Mouse (Mus musculus) mesoderm, embryonic 11.5 days (tissue): ENCODE measurements at regions not wholly inside any gene's neighbourhood (a gene's known extent, or its start where the extent isn't known, plus 50 kb on each side); places are given as distances from the start of the nearest gene placed in this dataset.
"Not testable (repeated sequence)": the region's sequence is repeated elsewhere in the genome, so short reads cannot be mapped to it uniquely, and the experiment has no call there.

Experiments used
- DNase-seq: peaks from one replicate; pipeline ENCODE4 v3.0.0-alpha.2; 2012; ENCODE audit warnings: low read depth, low spot score

GRCm38 (mm10) chr15:62258611-62259010 is 1335.8 kb upstream of the A1bg start:
- DNase-seq = no peak

GRCm38 (mm10) chr15:62257955-62258354 is 1335.1 kb upstream of the A1bg start:
- no peak for DNase-seq

- DNase-seq = no peak
Observed at GRCm38 (mm10) chr15:62257110-62257667, 1334.4 kb upstream of the A1bg start.

- DNase-seq = no peak
Observed at GRCm38 (mm10) chr15:62255571-62255970, 1332.8 kb upstream of the A1bg start.

GRCm38 (mm10) chr15:62253724-62254123 is 1330.9 kb upstream of the A1bg start:
- no peak for DNase-seq

GRCm38 (mm10) chr15:62252078-62252833 is 1329.4 kb upstream of the A1bg start:
- DNase-seq = not testable (repeated sequence)

GRCm38 (mm10) chr15:62249436-62249835 is 1326.6 kb upstream of the A1bg start:
- no peak for DNase-seq

GRCm38 (mm10) chr15:62246561-62247079 is 1323.8 kb upstream of the A1bg start:
- no peak for DNase-seq

GRCm38 (mm10) chr15:62245237-62245636 is 1322.4 kb upstream of the A1bg start:
- DNase-seq = no peak

- DNase-seq = no peak
Observed at GRCm38 (mm10) chr15:62244819-62245218, 1322.0 kb upstream of the A1bg start.

- DNase-seq = no peak
Observed at GRCm38 (mm10) chr15:62240031-62240430, 1317.2 kb upstream of the A1bg start.

- no peak for DNase-seq
Observed at GRCm38 (mm10) chr15:62238503-62239045, 1315.8 kb upstream of the A1bg start.

- DNase-seq = no peak
Observed at GRCm38 (mm10) chr15:62236056-62236455, 1313.2 kb upstream of the A1bg start.

- no peak for DNase-seq
Observed at GRCm38 (mm10) chr15:62234182-62234760, 1311.5 kb upstream of the A1bg start.

- DNase-seq = no peak
Observed at GRCm38 (mm10) chr15:62233154-62233553, 1310.3 kb upstream of the A1bg start.

- DNase-seq = no peak
Observed at GRCm38 (mm10) chr15:62231709-62232108, 1308.9 kb upstream of the A1bg start.

GRCm38 (mm10) chr15:62230773-62231172 is 1308.0 kb upstream of the A1bg start:
- no peak for DNase-seq

GRCm38 (mm10) chr15:62229491-62230283 is 1306.9 kb upstream of the A1bg start:
- no peak for DNase-seq

GRCm38 (mm10) chr15:62229023-62229422 is 1306.2 kb upstream of the A1bg start:
- DNase-seq = no peak

GRCm38 (mm10) chr15:62224798-62225197 is 1302.0 kb upstream of the A1bg start:
- no peak for DNase-seq

- no peak for DNase-seq
Observed at GRCm38 (mm10) chr15:62224191-62224590, 1301.4 kb upstream of the A1bg start.
